ENCODE assay signal across 8 mouse cellular contexts in genomic region chr7:16018016-16018810, GRCm38 (mm10). TPM values are rescaled to one million over a fixed set of nuclear protein-coding genes. Genes with fewer than 3 reads are reported as not detected.
DNase-seq lines count a peak whose midpoint lies in the region; ATAC-seq lines count a peak whose summit lies in the region.

No protein-coding gene starts in this region.

- peak overlapping the region; percentile 12; the same call in 1 of the 2 replicates for H3K4me3 ChIP-seq in brown adipose tissue, adult 24 weeks (ENCODE audit: insufficient read depth, low read depth, low read length)
- H3K4me3 ChIP-seq in kidney, embryonic 15.5 days (replicated peaks) = no peak overlapping the region

- no peaks in the 10 kb centered on the region for H3K36me3 ChIP-seq in kidney, embryonic 15.5 days

- peak; percentile 68 to 76 for DNase-seq in lung, postnatal 4 days
- peak; percentile 66 for DNase-seq in thymus, postnatal 25 days
- DNase-seq in gastrocnemius, postnatal 14 days = no peak
- DNase-seq in cerebellum, adult 9-10 months = no peak
- no peak for DNase-seq in right cerebral cortex, postnatal 4 days

- H3K9ac ChIP-seq in kidney, embryonic 15.5 days = no peak overlapping the region

- H3K9me3 ChIP-seq in kidney, embryonic 15.5 days (replicated peaks) = no peaks in the 10 kb centered on the region

- no peaks in the 10 kb centered on the region for H3K27me3 ChIP-seq in kidney, embryonic 15.5 days

- H3K4me1 ChIP-seq in brown adipose tissue, adult 24 weeks (ENCODE audit: control insufficient read depth, insufficient read depth, insufficient read length, low read length) = peaks cover 51% of the 10 kb centered on the region
- H3K4me1 ChIP-seq in kidney, embryonic 15.5 days = peaks cover 32% of the 10 kb centered on the region

- peak overlapping the region; percentile 95 for H3K27ac ChIP-seq in brown adipose tissue, adult 24 weeks (replicated peaks; ENCODE audit: low read depth, low read length)
- peak overlapping the region; percentile 66 for H3K27ac ChIP-seq in kidney, embryonic 15.5 days

- peak; percentile 97 for ATAC-seq in CD4-positive, CD25-positive, alpha-beta regulatory T cell, adult 4 months
- peak; percentile 54 for ATAC-seq in kidney, embryonic 15.5 days (replicated peaks; ENCODE audit: low FRiP score)

- WGBS in kidney, embryonic 15.5 days = 72% methylated on average over 9 of the region's 9 CpGs

- intact Hi-C loops in gastrocnemius, postnatal 14 days (cut with DNase I; ENCODE audit: low total_unique reads) = no loop called here

- H3K4me2 ChIP-seq in kidney, embryonic 15.5 days = no peak overlapping the region

RNA-seq across cellular contexts. Expression of gene Bicra, which starts 29.5 kb away (rescaled TPM):
- 1 to 10 TPM; 3.6 to 3.9 TPM for polyA plus RNA-seq in CD4-positive, CD25-positive, alpha-beta regulatory T cell, adult 4 months (2017; shearing (Covaris generic))
- polyA plus RNA-seq in brown adipose tissue, adult 24 weeks (2012; ENCODE audit: insufficient read depth, insufficient read length, missing spikeins) = 6.1 and 7.4 TPM in 2 replicates
- 7.5 and 8.1 TPM in 2 replicates for polyA plus RNA-seq in kidney, embryonic 15.5 days (2015; fragmentation: Nextera tagmentation; extraction: Ambion mirVana)
- total RNA-seq in gastrocnemius, postnatal 14 days (2021) = 1 to 10 TPM; 7.9 to 8.8 TPM

RNA-seq across cellular contexts. Expression of gene Zfp541, which starts 43.4 kb away (rescaled TPM):
- polyA plus RNA-seq in CD4-positive, CD25-positive, alpha-beta regulatory T cell, adult 4 months (2017; shearing (Covaris generic)) = not detected
- polyA plus RNA-seq in brown adipose tissue, adult 24 weeks (2012; ENCODE audit: insufficient read depth, insufficient read length, missing spikeins) = not detected in 2 replicates
- polyA plus RNA-seq in kidney, embryonic 15.5 days (2015; fragmentation: Nextera tagmentation; extraction: Ambion mirVana) = 0.13 TPM in 1 of 2 replicates, not detected in the other
- not detected for total RNA-seq in gastrocnemius, postnatal 14 days (2021)

RNA-seq across cellular contexts. Expression of gene Ehd2, which starts 50.8 kb away (rescaled TPM):
- polyA plus RNA-seq in CD4-positive, CD25-positive, alpha-beta regulatory T cell, adult 4 months (2017; shearing (Covaris generic)) = under 1 TPM; 0.07 to 0.15 TPM
- polyA plus RNA-seq in brown adipose tissue, adult 24 weeks (2012; ENCODE audit: insufficient read depth, insufficient read length, missing spikeins) = 141 and 148 TPM in 2 replicates
- 39.4 and 39.5 TPM in 2 replicates for polyA plus RNA-seq in kidney, embryonic 15.5 days (2015; fragmentation: Nextera tagmentation; extraction: Ambion mirVana)
- total RNA-seq in gastrocnemius, postnatal 14 days (2021) = 100 to 1,000 TPM in 1 of 2 experiments, 10 to 100 TPM in 1; 91.3 to 101 TPM

Comparison
In these comparisons a context has a peak if more than half of its experiments do, and no peak if none do; other contexts are left out.
1. DNase-seq: peak in lung, postnatal 4 days (2 of 2) and thymus, postnatal 25 days (single experiment); none in gastrocnemius, postnatal 14 days (single experiment), cerebellum, adult 9-10 months (single experiment) and right cerebral cortex, postnatal 4 days (single experiment).
2. RNA of gene Ehd2, which starts 50.8 kb away (polyA plus RNA-seq): 141 to 148 TPM in brown adipose tissue, adult 24 weeks and 39.4 to 39.5 TPM in kidney, embryonic 15.5 days; 0.07 to 0.15 TPM in CD4-positive, CD25-positive, alpha-beta regulatory T cell, adult 4 months; every median in the first group is over 10 times any median in the second.